Mouse (Mus musculus): Measurements from ENCODE around the gene Fgf4. TPM values are rescaled to one million over a fixed set of nuclear protein-coding genes. Genes with fewer than 3 reads are reported as not detected.

The Fgf4 gene
- not detected in 2 replicates for polyA plus RNA-seq (2015; fragmentation: Nextera tagmentation; extraction: Ambion mirVana)

- no peaks in the 10 kb centered on the region for H3K9me3 ChIP-seq (ENCODE audit: control insufficient read depth)
- H3K27me3 ChIP-seq (replicated peaks; ENCODE audit: control insufficient read depth, insufficient read depth, low read length) = 0 out of 2 replicates have a peak, but pooled peaks cover 3% of the 10 kb centered on the region
- H3K4me2 ChIP-seq (replicated peaks; ENCODE audit: low read depth) = no peak within 1 kb of the TSS
- no peak for ATAC-seq
- no peak within 1 kb of the TSS for H3K27ac ChIP-seq (ENCODE audit: low read depth, low read length)
- H3K4me3 ChIP-seq (ENCODE audit: low read depth, low read length) = no peak within 1 kb of the TSS
- H3K36me3 ChIP-seq (ENCODE audit: control insufficient read depth, insufficient read depth) = no peaks in the 10 kb centered on the region
- no peaks in the 10 kb centered on the region for H3K4me1 ChIP-seq (replicated peaks; ENCODE audit: control insufficient read depth, insufficient read depth, low read length)
- no peak within 1 kb of the TSS for H3K9ac ChIP-seq (ENCODE audit: low read depth, low read length)
- TF ChIP-seq CTCF (IDR thresholded peaks at IDR 0.05; ENCODE audit: low read depth) = no peak
Measured at GRCm38 (mm10) chr7:144847067-144847466, at the start of gene Fgf4. Gene Fgf4, plus strand, starts transcription at chr7:144847367.

GRCm38 (mm10) chr7:144798471-144798870, 48.7 kb upstream of the Fgf4 start:
- no peak overlapping the region for H3K27ac ChIP-seq (ENCODE audit: low read depth, low read length)
- no peak overlapping the region for H3K9ac ChIP-seq (ENCODE audit: low read depth, low read length)
- TF ChIP-seq CTCF (IDR thresholded peaks at IDR 0.05; ENCODE audit: low read depth) = peak; percentile 77
- H3K9me3 ChIP-seq (ENCODE audit: control insufficient read depth) = no peaks in the 10 kb centered on the region
- H3K4me2 ChIP-seq (replicated peaks; ENCODE audit: low read depth) = no peak overlapping the region
- no peak for ATAC-seq
- WGBS = 68% methylated on average over 1 of the region's 1 CpGs
- H3K4me3 ChIP-seq (ENCODE audit: low read depth, low read length) = no peak overlapping the region
- peaks cover 6% of the 10 kb centered on the region for H3K4me1 ChIP-seq (replicated peaks; ENCODE audit: control insufficient read depth, insufficient read depth, low read length)
- no peaks in the 10 kb centered on the region for H3K36me3 ChIP-seq (ENCODE audit: control insufficient read depth, insufficient read depth)
- no peaks in the 10 kb centered on the region; the same call in 1 of the 2 replicates for H3K27me3 ChIP-seq (replicated peaks; ENCODE audit: control insufficient read depth, insufficient read depth, low read length)

- Histone ChIP-seq H3K4me2 (replicated peaks; ENCODE audit: low read depth) (no peak overlapping the region), H3K9me3 (ENCODE audit: control insufficient read depth) (no peaks in the 10 kb centered on the region), H3K27me3 (replicated peaks; ENCODE audit: control insufficient read depth, insufficient read depth, low read length) (no peaks in the 10 kb centered on the region), H3K9ac (ENCODE audit: low read depth, low read length) (no peak overlapping the region), H3K36me3 (ENCODE audit: control insufficient read depth, insufficient read depth) (no peaks in the 10 kb centered on the region), H3K4me3 (ENCODE audit: low read depth, low read length) (no peak overlapping the region), H3K4me1 (replicated peaks; ENCODE audit: control insufficient read depth, insufficient read depth, low read length) (no peaks in the 10 kb centered on the region), H3K27ac (ENCODE audit: low read depth, low read length) (no peak overlapping the region)
- TF ChIP-seq CTCF (IDR thresholded peaks at IDR 0.05; ENCODE audit: low read depth) = no peak
- 63% methylated on average over 6 of the region's 6 CpGs for WGBS
- ATAC-seq = no peak
Measured at GRCm38 (mm10) chr7:144807036-144807435, 40.1 kb upstream of the Fgf4 start.

GRCm38 (mm10) chr7:144807976-144808577, 39.1 kb upstream of the Fgf4 start:
- Histone ChIP-seq H3K4me2 (replicated peaks; ENCODE audit: low read depth) (no peak overlapping the region), H3K27me3 (replicated peaks; ENCODE audit: control insufficient read depth, insufficient read depth, low read length) (no peaks in the 10 kb centered on the region), H3K9me3 (ENCODE audit: control insufficient read depth) (no peaks in the 10 kb centered on the region), H3K9ac (ENCODE audit: low read depth, low read length) (no peak overlapping the region), H3K36me3 (ENCODE audit: control insufficient read depth, insufficient read depth) (no peaks in the 10 kb centered on the region), H3K4me1 (replicated peaks; ENCODE audit: control insufficient read depth, insufficient read depth, low read length) (no peaks in the 10 kb centered on the region), H3K27ac (ENCODE audit: low read depth, low read length) (no peak overlapping the region), H3K4me3 (ENCODE audit: low read depth, low read length) (no peak overlapping the region)
- 0 out of 2 replicates have a peak, but pooled peaks have one; percentile 23 for ATAC-seq
- TF ChIP-seq CTCF (IDR thresholded peaks at IDR 0.05; ENCODE audit: low read depth) = no peak
- WGBS = 52% methylated on average over 4 of the region's 4 CpGs

- H3K9me3 ChIP-seq (ENCODE audit: control insufficient read depth) = no peaks in the 10 kb centered on the region
- H3K27ac ChIP-seq (ENCODE audit: low read depth, low read length) = no peak overlapping the region
- no peak overlapping the region for H3K4me3 ChIP-seq (ENCODE audit: low read depth, low read length)
- no peak overlapping the region for H3K4me2 ChIP-seq (replicated peaks; ENCODE audit: low read depth)
- H3K4me1 ChIP-seq (replicated peaks; ENCODE audit: control insufficient read depth, insufficient read depth, low read length) = no peaks in the 10 kb centered on the region
- no peak for ATAC-seq
- no peaks in the 10 kb centered on the region for H3K36me3 ChIP-seq (ENCODE audit: control insufficient read depth, insufficient read depth)
- H3K9ac ChIP-seq (ENCODE audit: low read depth, low read length) = no peak overlapping the region
- no peaks in the 10 kb centered on the region for H3K27me3 ChIP-seq (replicated peaks; ENCODE audit: control insufficient read depth, insufficient read depth, low read length)
- no peak for TF ChIP-seq CTCF (IDR thresholded peaks at IDR 0.05; ENCODE audit: low read depth)
- 41% methylated on average over 4 of the region's 4 CpGs for WGBS
Measured at GRCm38 (mm10) chr7:144811521-144811920, 35.6 kb upstream of the Fgf4 start.

- no peaks in the 10 kb centered on the region for H3K36me3 ChIP-seq (ENCODE audit: control insufficient read depth, insufficient read depth)
- no peak overlapping the region for H3K9ac ChIP-seq (ENCODE audit: low read depth, low read length)
- H3K4me3 ChIP-seq (ENCODE audit: low read depth, low read length) = no peak overlapping the region
- 54% methylated on average over 7 of the region's 7 CpGs for WGBS
- no peaks in the 10 kb centered on the region for H3K4me1 ChIP-seq (replicated peaks; ENCODE audit: control insufficient read depth, insufficient read depth, low read length)
- ATAC-seq = no peak
- 0 out of 2 replicates have a peak, but pooled peaks cover 4% of the 10 kb centered on the region for H3K9me3 ChIP-seq (ENCODE audit: control insufficient read depth)
- H3K27me3 ChIP-seq (replicated peaks; ENCODE audit: control insufficient read depth, insufficient read depth, low read length) = 0 out of 2 replicates have a peak, but pooled peaks cover 8% of the 10 kb centered on the region
- no peak overlapping the region for H3K27ac ChIP-seq (ENCODE audit: low read depth, low read length)
- no peak for TF ChIP-seq CTCF (IDR thresholded peaks at IDR 0.05; ENCODE audit: low read depth)
- H3K4me2 ChIP-seq (replicated peaks; ENCODE audit: low read depth) = no peak overlapping the region
Measured at GRCm38 (mm10) chr7:144821901-144822300, 25.3 kb upstream of the Fgf4 start.
